Mouse (Mus musculus) bone marrow macrophage, adult 2 months (primary cell): ENCODE measurements around the gene Usp8.

Source experiments
- CTCF ChIP-seq: IDR thresholded peaks from 2 replicates; pipeline ENCODE4 v1.5.1; 2012; ENCODE audit warnings: low read depth, mild to moderate bottlenecking, low read length, moderate library complexity
- POLR2A ChIP-seq: IDR thresholded peaks from 2 replicates; pipeline ENCODE4 v1.6.1; 2012; ENCODE audit warnings: mild to moderate bottlenecking, low read depth, low read length, borderline replicate concordance

GRCm38 (mm10) chr2:126792611-126793010, 85.5 kb downstream of the Usp8 start:
- TF ChIP-seq CTCF (no peak), POLR2A (no peak)
